Mouse (Mus musculus): ENCODE data around the gene Smg9. TPM values are rescaled to one million over a fixed set of nuclear protein-coding genes. Genes with fewer than 3 reads are reported as not detected.

Gene Smg9
- polyA plus RNA-seq, 1 experiment, result 66.2 TPM

- no peak for DNase-seq (ENCODE audit: low read depth)
- TF ChIP-seq CTCF (IDR thresholded peaks at IDR 0.05; ENCODE audit: borderline replicate concordance, extremely low read depth, insufficient read depth, insufficient read length) (no peak), POLR2A (IDR thresholded peaks at IDR 0.05; ENCODE audit: borderline replicate concordance, extremely low read depth, insufficient read depth, insufficient read length, poor library complexity, severe bottlenecking) (no peak)
These were observed 31.2 kb upstream of the Smg9 start for GRCm38 (mm10) chr7:24368226-24368625.

- TF ChIP-seq POLR2A (IDR thresholded peaks at IDR 0.05; ENCODE audit: borderline replicate concordance, extremely low read depth, insufficient read depth, insufficient read length, poor library complexity, severe bottlenecking), result no peak
- TF ChIP-seq CTCF (IDR thresholded peaks at IDR 0.05; ENCODE audit: borderline replicate concordance, extremely low read depth, insufficient read depth, insufficient read length), result no peak
- DNase-seq (ENCODE audit: low read depth), result no peak
These were observed 30.5 kb upstream of the Smg9 start for GRCm38 (mm10) chr7:24368946-24369345.

DNA sequence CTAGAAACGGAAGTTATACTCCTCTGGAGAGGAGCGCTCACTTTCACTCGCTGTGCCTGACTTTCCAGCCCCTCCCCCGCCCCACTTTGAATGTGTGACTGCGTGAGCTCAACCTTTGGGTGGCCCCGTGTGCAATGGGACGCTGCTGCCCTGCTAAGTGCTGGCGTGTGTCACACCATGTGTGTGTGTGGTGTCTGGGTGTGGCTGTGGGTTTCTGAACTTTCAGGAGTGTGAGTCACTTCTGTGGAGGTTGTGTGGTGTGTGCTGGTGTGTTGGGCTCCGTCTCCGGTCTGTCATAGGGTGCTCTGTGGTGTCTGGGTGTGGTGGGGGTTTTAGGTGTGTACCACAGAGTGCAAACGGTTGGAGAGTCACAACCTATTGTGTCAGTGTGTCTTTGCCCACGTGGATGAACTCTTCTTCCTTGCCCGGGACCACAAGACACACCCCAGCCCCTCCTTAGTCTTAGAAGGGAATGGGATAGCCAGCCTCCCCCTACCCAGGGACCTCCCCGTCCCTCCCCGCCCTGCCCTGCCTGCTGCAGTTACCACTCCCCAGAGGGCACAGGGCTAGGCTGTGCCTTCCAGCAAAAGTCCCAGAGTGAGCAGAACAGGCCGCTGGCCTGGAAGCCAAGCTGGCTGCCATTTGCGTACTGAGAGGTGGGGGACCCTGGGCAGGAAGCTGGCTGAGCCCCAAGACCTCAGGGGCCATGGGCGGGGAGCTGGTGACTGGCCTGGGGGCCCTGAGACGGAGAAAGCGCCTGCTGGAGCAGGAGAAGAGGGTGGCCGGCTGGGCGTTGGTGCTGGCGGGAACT lies 29.5 kb upstream of the Smg9 start, which contains the start of gene Kcnn4:
TSS of gene Kcnn4 (plus strand) at position 533 of the 811 bp plus-strand sequence.
- DNase-seq (ENCODE audit: low read depth), result no peak
- no peak for TF ChIP-seq CTCF (IDR thresholded peaks at IDR 0.05; ENCODE audit: borderline replicate concordance, extremely low read depth, insufficient read depth, insufficient read length)
- TF ChIP-seq POLR2A (IDR thresholded peaks at IDR 0.05; ENCODE audit: borderline replicate concordance, extremely low read depth, insufficient read depth, insufficient read length, poor library complexity, severe bottlenecking), result no peak

DNA sequence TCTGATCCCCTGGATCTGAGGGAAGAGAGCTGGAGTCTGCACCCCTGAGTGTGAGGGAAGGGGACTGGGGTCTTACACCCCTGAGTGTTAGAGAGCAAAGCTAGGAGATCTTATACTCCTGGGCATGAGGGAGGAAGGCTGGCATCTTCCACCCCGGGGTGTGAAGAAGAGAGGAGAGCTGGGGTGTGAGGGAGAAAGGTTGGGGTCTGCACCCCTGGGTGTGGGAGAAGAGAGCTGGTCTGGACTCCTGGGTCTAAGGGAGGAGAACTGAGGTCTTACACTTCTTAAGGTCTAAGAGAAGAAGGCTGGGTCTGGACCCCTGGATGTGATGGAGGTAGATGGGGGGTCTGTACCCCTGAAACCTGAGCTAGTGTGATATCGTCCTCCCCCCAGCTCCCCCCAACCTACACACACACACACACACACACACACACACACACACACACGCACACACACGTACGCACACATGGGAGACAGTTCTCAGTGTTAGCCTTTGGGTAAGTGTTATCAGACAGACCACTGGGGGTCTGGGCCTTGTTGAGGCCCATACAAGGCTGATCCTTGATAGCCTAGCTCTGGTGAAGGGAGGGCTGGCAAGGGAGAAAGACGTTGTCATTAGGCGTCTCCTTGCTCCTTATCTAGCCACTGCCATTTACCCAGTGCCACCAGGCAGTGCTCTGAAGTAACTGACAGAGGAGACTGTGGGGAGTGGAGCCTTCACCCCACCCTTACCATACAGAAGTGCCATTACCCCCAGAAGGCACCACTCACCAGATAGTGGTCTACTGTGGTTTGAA lies 28.2 kb upstream of the Smg9 start:
- TF ChIP-seq POLR2A (IDR thresholded peaks at IDR 0.05; ENCODE audit: borderline replicate concordance, extremely low read depth, insufficient read depth, insufficient read length, poor library complexity, severe bottlenecking) (no peak), CTCF (IDR thresholded peaks at IDR 0.05; ENCODE audit: borderline replicate concordance, extremely low read depth, insufficient read depth, insufficient read length) (no peak)
- no peak for DNase-seq (ENCODE audit: low read depth)

DNA sequence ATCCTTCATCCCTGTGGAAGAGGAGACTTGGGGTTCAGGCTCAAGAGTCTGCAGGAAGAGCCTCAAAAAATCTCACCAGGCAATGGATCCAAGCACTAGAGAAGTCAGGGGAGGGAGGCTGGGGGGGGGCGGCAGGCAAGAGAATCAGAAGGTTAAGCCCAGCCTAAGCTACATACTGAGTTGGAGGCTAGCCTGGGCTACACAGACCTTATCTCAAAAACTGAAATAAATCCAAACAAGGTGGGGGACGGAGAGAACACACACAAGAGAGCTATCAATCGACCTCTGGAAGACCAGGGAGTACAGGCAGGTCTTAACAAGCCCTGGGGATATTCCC lies 27.6 kb upstream of the Smg9 start:
- no peak for DNase-seq (ENCODE audit: low read depth)
- TF ChIP-seq CTCF (IDR thresholded peaks at IDR 0.05; ENCODE audit: borderline replicate concordance, extremely low read depth, insufficient read depth, insufficient read length) (no peak), POLR2A (IDR thresholded peaks at IDR 0.05; ENCODE audit: borderline replicate concordance, extremely low read depth, insufficient read depth, insufficient read length, poor library complexity, severe bottlenecking) (no peak)

GRCm38 (mm10) chr7:24372300-24372699 lies 27.1 kb upstream of the Smg9 start:
- DNase-seq (ENCODE audit: low read depth), result no peak
- TF ChIP-seq CTCF (IDR thresholded peaks at IDR 0.05; ENCODE audit: borderline replicate concordance, extremely low read depth, insufficient read depth, insufficient read length) (no peak), POLR2A (IDR thresholded peaks at IDR 0.05; ENCODE audit: borderline replicate concordance, extremely low read depth, insufficient read depth, insufficient read length, poor library complexity, severe bottlenecking) (no peak)

DNA sequence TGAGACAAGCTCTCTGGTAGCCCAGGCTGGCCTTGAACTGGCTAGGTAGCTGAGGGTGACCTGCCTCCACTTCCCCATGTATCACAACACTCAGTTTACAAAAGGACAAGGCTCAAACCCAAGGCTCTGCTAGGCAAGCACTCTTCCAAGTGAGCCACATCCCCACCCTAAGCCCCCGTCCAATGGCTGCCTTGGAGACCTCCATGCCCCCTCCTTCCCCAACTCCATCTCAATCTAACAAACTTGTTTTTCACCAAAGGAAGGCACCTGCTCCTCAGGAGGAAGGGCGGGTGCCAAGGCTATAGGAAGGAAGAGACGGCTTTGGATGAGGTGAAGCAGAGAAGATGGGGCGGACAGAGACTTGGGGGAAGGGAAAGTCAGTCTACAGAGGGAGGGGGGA lies 26.6 kb upstream of the Smg9 start:
- no peak for TF ChIP-seq CTCF (IDR thresholded peaks at IDR 0.05; ENCODE audit: borderline replicate concordance, extremely low read depth, insufficient read depth, insufficient read length)
- no peak for TF ChIP-seq POLR2A (IDR thresholded peaks at IDR 0.05; ENCODE audit: borderline replicate concordance, extremely low read depth, insufficient read depth, insufficient read length, poor library complexity, severe bottlenecking)
- no peak for DNase-seq (ENCODE audit: low read depth)

GRCm38 (mm10) chr7:24373538-24374379 lies 25.7 kb upstream of the Smg9 start:
- no peak for TF ChIP-seq CTCF (IDR thresholded peaks at IDR 0.05; ENCODE audit: borderline replicate concordance, extremely low read depth, insufficient read depth, insufficient read length)
- no peak for TF ChIP-seq POLR2A (IDR thresholded peaks at IDR 0.05; ENCODE audit: borderline replicate concordance, extremely low read depth, insufficient read depth, insufficient read length, poor library complexity, severe bottlenecking)
- peak; percentile 82 for DNase-seq (ENCODE audit: low read depth)

DNA sequence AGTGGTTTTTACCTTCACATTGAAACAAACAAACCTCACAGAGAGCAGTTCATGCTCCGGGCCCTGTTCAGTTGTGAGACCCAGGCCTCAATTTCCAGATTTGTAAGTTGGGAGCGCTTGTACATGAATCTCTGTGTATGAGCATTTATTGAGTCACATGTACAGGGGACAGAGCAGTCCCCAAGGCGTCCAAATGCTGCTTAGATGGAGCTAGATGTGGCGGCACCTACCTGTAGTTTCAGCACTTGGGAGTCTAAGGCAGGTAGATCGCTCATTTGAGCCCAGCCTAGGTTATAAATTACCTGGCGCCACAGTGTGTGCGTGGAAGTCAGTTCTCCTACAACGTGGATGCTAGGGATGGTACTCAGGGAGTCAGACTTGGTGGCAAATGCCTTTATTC lies 23.0 kb upstream of the Smg9 start:
- no peak for TF ChIP-seq POLR2A (IDR thresholded peaks at IDR 0.05; ENCODE audit: borderline replicate concordance, extremely low read depth, insufficient read depth, insufficient read length, poor library complexity, severe bottlenecking)
- no peak for TF ChIP-seq CTCF (IDR thresholded peaks at IDR 0.05; ENCODE audit: borderline replicate concordance, extremely low read depth, insufficient read depth, insufficient read length)
- DNase-seq (ENCODE audit: low read depth), result no peak

GRCm38 (mm10) chr7:24377091-24377865 lies 22.1 kb upstream of the Smg9 start:
- DNase-seq (ENCODE audit: low read depth), result no peak
- TF ChIP-seq CTCF (IDR thresholded peaks at IDR 0.05; ENCODE audit: borderline replicate concordance, extremely low read depth, insufficient read depth, insufficient read length) (peak; percentile 30; the same call in 1 of the 2 replicates), POLR2A (IDR thresholded peaks at IDR 0.05; ENCODE audit: borderline replicate concordance, extremely low read depth, insufficient read depth, insufficient read length, poor library complexity, severe bottlenecking) (no peak)
